Mouse (Mus musculus): Measurements from ENCODE around the gene Gm34302.
"Not testable (repeated sequence)": the region's sequence is repeated elsewhere in the genome, so short reads cannot be mapped to it uniquely, and the experiment has no call there.

Gm34302 gene

DNA sequence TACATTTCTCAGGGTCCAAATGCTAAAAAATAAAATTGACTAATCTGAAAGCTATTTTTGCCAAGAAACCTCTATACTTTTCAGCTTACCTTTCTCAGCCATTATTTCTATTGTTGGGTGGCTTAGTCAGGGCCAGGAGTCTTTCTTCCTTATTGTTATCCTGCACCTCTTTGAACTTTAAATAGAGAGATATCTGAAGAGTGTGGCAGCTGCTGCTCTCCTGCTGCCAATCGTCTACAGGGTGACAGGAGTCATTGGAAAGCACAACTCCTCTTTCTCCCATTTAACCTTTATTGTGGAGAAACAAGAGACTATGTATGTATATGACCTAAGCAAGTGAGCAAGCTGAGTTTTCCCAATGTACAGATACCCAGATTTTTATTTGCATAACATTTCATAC is at the start of gene Gm34302:
Gene Gm34302, minus strand, starts transcription at position 154 of the 400 bp plus-strand sequence.
- DNase-seq (ENCODE audit: low spot score), result no peak

DNA sequence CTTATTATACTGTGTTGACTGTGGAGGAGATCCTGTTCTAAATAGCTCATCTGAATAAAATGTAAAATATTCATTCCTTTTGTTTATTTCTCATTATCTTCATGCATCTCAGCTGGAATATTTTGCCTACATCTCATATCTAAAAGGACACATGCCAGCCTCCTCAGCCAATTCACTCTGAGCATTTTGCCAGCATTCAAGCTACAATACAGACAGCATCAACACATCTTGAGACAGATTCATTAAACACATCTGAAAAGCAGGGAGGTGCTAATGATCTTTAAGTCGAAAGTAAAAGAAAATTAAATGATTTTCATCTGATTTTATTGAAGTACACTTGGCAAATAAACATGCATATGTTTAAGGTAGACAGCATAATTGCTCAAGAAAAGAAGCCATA is 48.2 kb upstream of the Gm34302 start:
- no peak for DNase-seq (ENCODE audit: low spot score)

DNA sequence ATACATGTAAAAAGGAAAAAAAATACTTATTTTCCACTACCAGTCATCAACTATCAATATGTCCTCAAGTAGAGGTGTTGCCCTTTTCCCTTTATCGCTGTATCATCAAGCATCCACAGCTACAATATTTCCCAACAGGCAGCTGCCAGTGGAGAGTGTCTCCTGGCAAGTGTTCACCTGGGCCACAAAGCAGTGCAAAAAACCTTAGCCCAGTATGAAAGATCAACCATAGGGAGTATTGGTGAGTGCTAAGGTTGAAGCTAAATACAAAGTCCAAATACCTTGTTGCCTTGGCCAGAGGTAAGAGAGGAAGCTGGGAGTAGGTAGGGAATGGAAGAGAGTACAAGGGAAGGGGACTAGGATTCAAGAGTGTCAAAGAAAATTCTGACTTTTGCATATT is 34.0 kb upstream of the Gm34302 start:
- no peak for DNase-seq (ENCODE audit: low spot score)

DNA sequence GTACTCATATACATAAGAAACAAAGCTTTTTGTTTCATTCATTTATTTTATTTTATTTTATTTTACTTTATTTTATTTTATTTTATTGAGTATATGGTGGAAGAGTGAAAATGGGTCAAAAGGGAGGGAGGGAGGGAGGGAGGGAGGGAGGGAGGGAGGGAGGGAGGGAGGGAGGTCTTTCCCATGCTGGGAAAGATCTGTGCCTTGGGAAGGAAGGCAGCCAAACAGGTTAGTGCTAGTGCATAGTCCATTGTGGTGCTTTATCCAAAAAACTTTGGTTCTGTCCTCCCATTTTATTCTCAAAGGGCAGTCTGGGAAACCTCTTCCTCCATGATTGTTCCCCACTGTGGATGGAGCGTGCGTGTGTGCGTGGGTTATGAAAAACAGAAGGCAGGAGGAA is 32.6 kb upstream of the Gm34302 start:
- DNase-seq (ENCODE audit: low spot score), result not testable (repeated sequence)

DNA sequence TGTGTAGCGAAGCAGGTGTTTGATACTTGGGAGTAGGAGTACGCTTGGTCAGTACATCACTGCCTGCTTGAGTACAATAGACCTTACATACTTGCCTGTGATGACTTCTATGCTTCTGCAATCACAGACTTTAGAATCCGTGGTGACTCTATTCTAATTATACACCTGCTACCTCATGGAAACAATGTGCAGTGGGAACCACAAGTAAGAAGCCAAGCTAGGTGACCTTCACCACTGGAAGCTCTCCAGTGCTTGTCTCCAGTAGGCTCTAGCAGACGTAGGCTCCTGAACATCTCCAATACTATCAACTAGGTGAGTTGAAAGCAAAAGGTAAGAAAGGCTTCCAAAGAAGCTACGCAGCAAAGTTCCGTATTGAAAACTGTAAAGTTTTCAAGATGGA is 27.6 kb upstream of the Gm34302 start:
- no peak for DNase-seq (ENCODE audit: low spot score)

DNA sequence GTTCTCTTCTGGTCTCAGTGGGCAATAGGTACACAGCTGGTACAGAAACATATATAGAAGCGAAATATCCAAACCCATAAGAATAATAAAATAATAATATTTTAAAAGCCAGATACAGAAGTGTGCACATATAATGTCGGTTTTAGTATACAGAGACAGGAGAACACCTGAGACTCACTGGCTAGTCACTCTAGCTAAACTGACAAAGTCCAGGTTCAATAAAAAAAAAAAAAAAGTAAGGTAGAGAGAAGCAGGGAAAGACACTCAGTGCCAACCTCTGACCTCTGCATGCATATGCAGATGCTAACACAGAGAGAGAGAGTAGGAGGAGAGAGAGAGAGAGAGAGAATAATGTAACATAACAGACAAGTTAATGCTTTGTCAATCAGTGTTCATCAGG is 25.8 kb upstream of the Gm34302 start:
- no peak for DNase-seq (ENCODE audit: low spot score)

DNA sequence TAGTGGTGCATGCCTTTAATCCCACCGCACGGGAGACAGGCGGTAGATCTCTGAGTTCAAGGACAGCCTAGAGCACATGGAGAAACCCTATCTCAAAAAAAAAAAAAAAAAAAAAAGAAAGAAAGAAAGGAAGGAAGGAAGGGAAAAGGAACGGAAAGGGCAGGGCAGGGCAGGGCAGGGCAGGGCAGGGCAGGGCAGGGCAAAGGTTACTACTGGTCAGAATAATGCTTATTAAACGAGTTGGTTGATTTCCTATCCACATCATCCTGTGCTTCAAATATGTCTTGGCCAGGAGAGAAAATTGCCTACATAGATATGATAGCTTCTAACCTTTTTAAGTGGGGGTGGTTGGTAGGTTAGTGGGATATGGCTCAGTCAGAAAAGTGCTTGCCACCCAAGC is 25.2 kb upstream of the Gm34302 start:
- no peak for DNase-seq (ENCODE audit: low spot score)

DNA sequence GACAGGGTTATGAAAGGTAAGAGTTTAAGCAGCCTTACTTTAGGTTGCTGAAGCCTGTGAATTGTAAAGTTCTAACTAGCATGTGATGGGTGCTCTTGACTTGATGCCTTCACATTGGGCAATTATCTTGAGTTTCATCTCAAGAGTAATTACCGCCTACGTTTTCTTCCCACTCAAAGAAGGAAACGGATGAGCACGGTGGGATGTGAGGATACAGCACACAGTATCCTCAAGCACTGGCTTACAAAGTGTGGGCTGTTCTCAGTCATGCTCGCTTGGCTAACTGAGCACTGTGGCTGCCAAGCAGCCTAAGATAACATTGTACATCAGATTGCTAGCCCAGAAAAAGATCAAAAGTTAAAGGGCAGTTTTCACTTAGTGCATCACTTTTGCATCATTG is 20.8 kb upstream of the Gm34302 start:
- DNase-seq (ENCODE audit: low spot score), result no peak

DNA sequence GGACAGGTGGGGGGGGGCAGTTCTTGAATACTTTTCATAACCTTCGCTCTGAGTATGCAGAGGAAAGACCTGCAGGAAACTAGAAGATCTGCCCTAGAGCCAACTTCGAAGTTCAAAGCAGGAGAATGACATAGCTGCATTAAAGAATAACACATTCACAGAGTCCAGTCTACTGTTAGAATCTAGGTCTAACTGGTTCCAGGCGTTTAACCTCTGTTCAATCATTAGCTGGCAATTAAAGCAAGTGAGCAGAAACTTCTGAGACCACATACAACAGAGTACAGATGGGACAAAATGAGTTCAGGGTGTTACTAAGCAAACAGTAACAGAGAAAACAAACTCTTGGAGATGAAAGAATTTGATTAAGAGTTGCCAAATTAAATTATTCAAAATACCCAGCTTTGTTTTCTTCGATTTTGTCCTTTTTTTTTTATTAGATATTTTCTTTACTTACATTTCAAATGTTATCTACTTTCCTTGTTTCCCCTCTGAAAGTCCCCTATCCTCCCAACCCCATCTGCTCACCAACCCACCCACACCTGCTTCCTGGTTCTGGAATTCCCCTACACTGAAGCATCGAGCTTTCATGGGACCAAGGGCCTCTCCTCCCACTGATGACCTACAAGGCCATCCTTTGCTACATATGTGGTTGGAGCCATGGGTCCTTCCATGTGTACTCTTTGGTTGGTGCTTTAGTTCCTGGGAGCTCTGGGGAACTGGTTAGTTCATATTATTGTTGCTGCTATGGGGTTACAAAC is 11.1 kb upstream of the Gm34302 start:
- no peak for DNase-seq (ENCODE audit: low spot score)

DNA sequence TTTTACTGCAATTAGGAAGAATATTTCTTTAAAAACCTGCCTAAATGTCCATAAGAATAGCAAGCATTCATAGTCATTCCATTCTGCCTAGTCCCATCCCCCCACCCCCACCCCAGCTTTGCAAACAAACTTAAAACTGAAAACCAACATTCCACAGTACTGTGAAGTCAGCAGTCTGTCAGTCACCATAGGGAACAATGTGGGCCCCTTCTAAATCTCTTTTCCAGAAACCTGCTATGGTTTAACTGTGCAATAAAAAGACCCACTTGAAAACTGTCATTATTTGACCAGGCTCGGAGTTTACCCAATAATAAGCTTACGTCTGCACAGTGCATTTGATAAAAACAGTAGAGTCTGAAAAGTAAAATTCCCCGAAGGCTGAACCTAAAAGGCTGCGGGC is 9.9 kb upstream of the Gm34302 start:
- DNase-seq (ENCODE audit: low spot score), result no peak

DNA sequence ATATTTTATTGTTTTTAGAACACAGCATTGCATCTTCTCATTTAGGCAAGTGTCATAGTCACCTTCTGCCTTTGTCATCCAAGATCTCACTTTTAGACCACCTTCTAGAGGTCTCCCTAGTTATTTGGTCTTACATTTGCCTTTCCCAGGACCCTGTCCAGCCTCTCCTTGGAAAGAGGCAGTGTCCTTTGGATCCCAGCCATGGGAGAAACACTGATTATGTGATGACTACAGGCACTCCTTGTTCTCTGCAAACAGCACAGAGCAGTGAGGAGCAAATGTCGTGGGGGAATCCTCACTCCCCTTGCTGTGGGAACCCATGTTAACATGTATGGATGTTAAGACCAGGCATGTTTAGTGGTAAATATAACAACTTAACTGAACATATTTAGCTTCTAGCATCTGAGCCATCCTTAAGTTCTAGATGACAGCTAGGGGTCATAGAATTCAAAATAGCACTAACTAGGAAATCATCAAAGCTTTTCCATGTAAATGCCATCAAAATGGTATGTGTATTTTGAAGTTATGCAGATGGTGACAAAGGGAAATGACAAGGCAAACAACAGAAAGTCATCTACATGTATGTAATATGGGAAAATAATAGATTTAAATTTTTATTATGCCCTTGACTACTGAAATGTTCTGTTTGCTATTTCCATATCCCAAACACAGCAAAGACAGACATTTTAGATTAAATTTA is 43.1 kb downstream of the Gm34302 start:
- no peak for DNase-seq (ENCODE audit: low spot score)

DNA sequence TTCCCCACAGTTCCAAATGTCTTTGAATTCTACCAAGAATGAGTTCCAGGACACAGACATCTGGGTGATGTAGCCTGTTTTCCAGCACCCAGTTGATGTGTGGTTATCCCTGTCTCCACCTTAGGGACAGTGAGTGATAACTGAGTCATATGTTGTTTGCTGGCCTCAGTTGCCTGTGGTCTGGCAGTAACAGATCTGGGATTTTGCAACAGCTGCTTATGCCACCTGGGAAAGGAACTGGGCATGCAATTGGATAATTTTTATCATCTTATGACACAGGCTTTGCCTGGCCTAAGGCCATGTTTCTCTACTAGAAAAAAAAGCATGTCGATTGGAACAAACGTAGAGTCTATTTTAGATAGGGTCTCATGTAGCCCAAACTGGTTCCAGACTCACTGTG is 43.9 kb downstream of the Gm34302 start:
- DNase-seq (ENCODE audit: low spot score), result no peak

DNA sequence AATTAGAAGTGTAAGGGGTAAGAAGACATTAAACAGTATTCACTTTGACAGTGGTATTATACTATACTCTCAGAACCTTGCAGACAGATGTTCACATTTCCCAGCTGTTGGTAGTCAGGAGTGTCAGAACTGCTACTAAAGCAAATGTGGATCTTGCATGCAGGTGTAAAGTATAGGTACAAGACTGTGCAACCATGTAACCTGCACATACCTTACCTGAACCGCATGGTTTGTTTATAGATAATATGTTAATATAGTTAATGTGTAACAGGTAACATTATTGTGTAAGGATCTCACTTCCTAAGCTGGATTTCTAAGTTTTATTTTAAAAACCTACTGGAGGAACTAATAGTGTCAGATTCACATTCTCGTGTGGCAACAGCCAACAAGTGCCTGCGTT is 44.8 kb downstream of the Gm34302 start:
- DNase-seq (ENCODE audit: low spot score), result no peak
